Mouse (Mus musculus): ENCODE results near the gene Taf11. TPM values are rescaled to one million over a fixed set of nuclear protein-coding genes. Genes with fewer than 3 reads are reported as not detected.

The Taf11 gene
- polyA plus RNA-seq, 1 experiment from 2014 or later: 52.6 TPM

DNA sequence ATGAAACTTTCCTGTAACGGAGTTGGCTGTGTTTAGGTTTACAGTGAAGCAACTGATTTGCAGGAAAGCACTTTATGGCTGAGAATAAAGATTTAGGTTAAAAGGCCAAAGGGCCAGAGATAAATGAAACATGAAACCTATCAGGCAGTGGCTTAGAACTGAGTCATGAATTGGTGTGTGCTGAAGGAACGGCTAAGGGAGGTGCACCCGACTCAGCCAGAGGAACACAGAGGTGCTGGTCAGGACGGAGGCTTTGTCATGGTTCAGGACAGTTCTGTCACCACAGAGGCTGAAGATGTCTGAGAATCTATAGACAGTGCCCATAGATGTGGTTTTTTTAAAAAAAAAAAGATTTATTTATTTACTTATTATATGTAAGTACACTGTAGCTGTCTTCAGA lies 5.1 kb upstream of the Taf11 start:
- Histone ChIP-seq H3K4me1 (peaks cover 17% of the 10 kb centered on the region), H3K4me2 (no peak overlapping the region), H3K4me3 (replicated peaks) (no peak overlapping the region), H3K27ac (replicated peaks) (no peak overlapping the region), H3K36me3 (no peaks in the 10 kb centered on the region), H3K27me3 (replicated peaks) (no peaks in the 10 kb centered on the region), H3K9me3 (replicated peaks) (no peaks in the 10 kb centered on the region), H3K9ac (replicated peaks) (no peak overlapping the region)
- ATAC-seq (ENCODE audit: low FRiP score): no peak
- WGBS: 88% methylated on average over 4 of the region's 4 CpGs

DNA sequence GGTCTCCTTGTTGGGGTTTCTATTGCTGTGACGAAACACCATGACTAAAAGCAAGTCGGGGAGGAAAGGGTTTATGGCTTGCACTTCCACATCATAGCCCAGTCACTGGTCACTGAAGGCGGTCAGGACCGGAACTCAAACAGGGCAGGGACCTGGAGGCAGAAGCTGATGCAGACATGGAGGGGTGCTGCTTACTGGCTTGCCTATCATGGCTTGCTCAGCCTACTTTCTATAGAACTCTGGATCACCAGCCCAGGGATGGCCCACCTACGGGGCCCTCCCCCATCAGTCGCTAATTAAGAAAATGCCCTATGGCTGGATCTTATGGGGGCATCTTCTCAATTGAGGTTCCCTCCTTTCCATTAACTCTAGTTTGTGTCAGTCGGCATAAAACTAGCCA lies 1.7 kb upstream of the Taf11 start:
- WGBS: 90% methylated on average over 7 of the region's 7 CpGs
- Histone ChIP-seq H3K4me2 (no peak overlapping the region), H3K36me3 (no peaks in the 10 kb centered on the region), H3K4me3 (replicated peaks) (no peak overlapping the region), H3K27ac (replicated peaks) (no peak overlapping the region), H3K4me1 (peaks cover 32% of the 10 kb centered on the region), H3K27me3 (replicated peaks) (no peaks in the 10 kb centered on the region), H3K9me3 (replicated peaks) (no peaks in the 10 kb centered on the region), H3K9ac (replicated peaks) (no peak overlapping the region)
- no peak for ATAC-seq (ENCODE audit: low FRiP score)

GRCm38 (mm10) chr17:27908888-27909621 lies 589 bp downstream of the Taf11 start, which contains the start of gene Anks1:
TSS of gene Anks1 (plus strand) at chr17:27909306.
- peak; percentile 92 for ATAC-seq (ENCODE audit: low FRiP score)
- Histone ChIP-seq H3K36me3 (peaks cover 7% of the 10 kb centered on the region), H3K4me2 (peak within 1 kb of the TSS; percentile 83), H3K27ac (replicated peaks) (peak within 1 kb of the TSS; percentile 92), H3K4me1 (peaks cover 40% of the 10 kb centered on the region), H3K9me3 (replicated peaks) (no peaks in the 10 kb centered on the region), H3K9ac (replicated peaks) (peak within 1 kb of the TSS; percentile 81), H3K4me3 (replicated peaks) (peak within 1 kb of the TSS; percentile 97), H3K27me3 (replicated peaks) (no peaks in the 10 kb centered on the region)
- WGBS: under 1% methylated on average over 55 of the region's 78 CpGs

DNA sequence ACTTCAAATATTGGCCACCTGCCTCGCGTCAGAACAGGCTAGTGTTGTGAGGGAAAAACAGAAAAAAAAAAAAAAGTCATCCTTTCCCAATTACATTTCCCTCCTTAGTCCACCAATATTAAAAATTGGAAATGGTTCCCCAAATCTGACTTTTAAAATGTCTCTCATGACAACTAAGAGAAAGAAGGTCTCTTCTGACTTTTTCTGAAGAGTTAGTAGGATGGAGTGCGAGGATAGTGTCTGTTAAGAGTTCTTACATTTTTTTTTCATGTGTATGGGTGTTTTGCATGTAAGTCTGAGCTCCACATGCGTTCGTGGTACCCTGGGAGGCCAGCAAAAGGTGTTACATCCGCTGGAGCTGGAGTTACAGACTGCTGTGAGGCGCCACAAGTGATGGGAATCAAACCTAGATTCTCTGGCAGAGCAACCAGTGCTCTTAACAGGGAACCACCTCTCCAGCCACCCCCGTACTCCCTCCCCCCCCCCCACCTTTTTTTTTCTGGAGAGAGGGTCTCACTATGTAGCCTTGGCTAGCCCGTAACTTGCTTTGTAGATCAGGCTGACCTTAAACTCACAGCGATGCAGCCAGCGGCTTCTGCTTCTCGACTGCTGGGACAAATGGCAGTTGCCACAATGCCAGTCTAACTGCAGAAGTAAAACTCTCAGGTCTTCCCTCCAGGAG lies 1.3 kb downstream of the Taf11 start:
- H3K9me3 ChIP-seq (replicated peaks): no peaks in the 10 kb centered on the region
- peaks cover 12% of the 10 kb centered on the region for H3K36me3 ChIP-seq
- peaks cover 40% of the 10 kb centered on the region for H3K4me1 ChIP-seq
- H3K9ac ChIP-seq (replicated peaks): peak overlapping the region; percentile 81
- WGBS: 1% methylated on average over 12 of the region's 12 CpGs
- peak overlapping the region; percentile 83 for H3K4me2 ChIP-seq
- ATAC-seq (ENCODE audit: low FRiP score): no peak; the same call in 1 of the 2 replicates
- H3K27ac ChIP-seq (replicated peaks): peak overlapping the region; percentile 92
- H3K4me3 ChIP-seq (replicated peaks): peak overlapping the region; percentile 97
- no peaks in the 10 kb centered on the region for H3K27me3 ChIP-seq (replicated peaks)

DNA sequence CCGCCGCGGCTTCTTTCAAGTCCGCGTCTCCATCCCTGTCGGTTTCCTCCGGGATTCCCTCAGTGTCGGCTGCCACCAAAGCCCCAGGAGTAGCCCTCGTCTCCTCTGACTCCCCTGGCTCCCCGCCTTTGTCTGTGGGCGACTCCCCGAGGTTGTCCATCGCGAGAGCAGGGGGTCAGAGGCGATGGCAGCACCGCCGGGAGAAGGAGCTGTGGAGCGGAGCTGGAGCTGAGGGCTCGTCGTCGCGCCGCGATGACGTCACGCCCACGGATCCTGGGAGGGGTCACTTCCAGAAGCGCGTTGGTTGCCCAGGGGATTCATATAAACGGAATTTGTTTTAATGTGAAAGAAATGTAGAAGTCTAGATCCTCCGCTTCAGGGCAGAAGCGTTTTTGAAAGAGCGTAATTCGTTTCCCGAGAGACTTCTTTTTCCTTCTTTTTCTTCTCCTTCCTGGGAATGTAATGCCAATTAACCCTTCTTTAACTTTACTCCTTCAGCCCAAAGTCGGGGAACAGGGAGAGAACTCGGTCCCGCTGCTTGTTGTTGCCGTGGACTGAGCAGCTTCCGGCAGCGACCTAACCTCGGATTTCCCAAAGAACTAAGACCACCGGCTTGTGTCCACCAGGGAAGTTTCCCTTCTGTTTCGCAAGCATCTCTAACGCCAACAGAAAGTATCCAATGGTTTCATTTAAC lies 2.0 kb downstream of the Taf11 start:
- peaks cover 19% of the 10 kb centered on the region for H3K36me3 ChIP-seq
- peak overlapping the region; percentile 83 for H3K4me2 ChIP-seq
- peaks cover 40% of the 10 kb centered on the region for H3K4me1 ChIP-seq
- H3K27ac ChIP-seq (replicated peaks): peak overlapping the region; percentile 67
- H3K27me3 ChIP-seq (replicated peaks): no peaks in the 10 kb centered on the region
- no peaks in the 10 kb centered on the region for H3K9me3 ChIP-seq (replicated peaks)
- H3K9ac ChIP-seq (replicated peaks): peak overlapping the region; percentile 81
- 0% methylated on average over 45 of the region's 45 CpGs for WGBS
- no peak for ATAC-seq (ENCODE audit: low FRiP score)
- peak overlapping the region; percentile 97 for H3K4me3 ChIP-seq (replicated peaks)

GRCm38 (mm10) chr17:27886499-27887210 lies 23.0 kb downstream of the Taf11 start:
- peaks cover 70% of the 10 kb centered on the region for H3K36me3 ChIP-seq
- WGBS: 82% methylated on average over 19 of the region's 19 CpGs

DNA sequence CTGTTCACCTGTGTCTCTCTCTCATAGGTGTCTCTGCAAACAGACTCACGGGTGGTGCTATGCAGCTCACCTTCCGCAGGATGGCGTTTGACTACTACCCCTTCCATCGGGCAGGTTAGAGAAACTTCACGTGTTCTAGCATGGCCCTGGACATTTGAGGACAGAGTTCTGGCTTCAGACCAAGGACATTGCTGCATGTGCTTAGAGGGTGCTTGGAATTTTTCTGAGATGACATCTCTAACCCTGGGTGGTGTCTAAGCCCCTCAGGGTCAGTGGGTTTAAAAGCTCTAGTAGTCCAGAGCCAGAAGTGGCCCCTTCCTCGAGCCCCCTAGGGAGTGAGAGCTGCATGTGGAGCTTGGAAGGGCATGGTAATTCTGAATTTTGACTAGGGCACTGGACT lies 25.6 kb downstream of the Taf11 start:
- no peak overlapping the region for H3K27ac ChIP-seq (replicated peaks)
- H3K9me3 ChIP-seq (replicated peaks): no peaks in the 10 kb centered on the region
- peaks cover 82% of the 10 kb centered on the region for H3K36me3 ChIP-seq
- H3K4me2 ChIP-seq: no peak overlapping the region
- no peak overlapping the region for H3K9ac ChIP-seq (replicated peaks)
- 96% methylated on average over 6 of the region's 6 CpGs for WGBS
- H3K4me3 ChIP-seq (replicated peaks): no peak overlapping the region
- no peaks in the 10 kb centered on the region for H3K27me3 ChIP-seq (replicated peaks)
- ATAC-seq (ENCODE audit: low FRiP score): no peak
- no peaks in the 10 kb centered on the region for H3K4me1 ChIP-seq

More at GRCm38 (mm10) chr17:27886499-27887210, 23.0 kb downstream of the Taf11 start:
- H3K4me3 ChIP-seq (replicated peaks): no peak overlapping the region
- no peak for ATAC-seq (ENCODE audit: low FRiP score)
- H3K27me3 ChIP-seq (replicated peaks): no peaks in the 10 kb centered on the region
- no peak overlapping the region for H3K27ac ChIP-seq (replicated peaks)
- H3K4me1 ChIP-seq: no peaks in the 10 kb centered on the region
- no peak overlapping the region for H3K4me2 ChIP-seq
- no peak overlapping the region for H3K9ac ChIP-seq (replicated peaks)
- no peaks in the 10 kb centered on the region for H3K9me3 ChIP-seq (replicated peaks)

- no peak for ATAC-seq (ENCODE audit: low FRiP score)
- Histone ChIP-seq H3K27ac (replicated peaks) (no peak overlapping the region), H3K36me3 (peaks cover 82% of the 10 kb centered on the region), H3K9ac (replicated peaks) (no peak overlapping the region), H3K4me2 (no peak overlapping the region), H3K9me3 (replicated peaks) (no peaks in the 10 kb centered on the region), H3K4me3 (replicated peaks) (no peak overlapping the region), H3K27me3 (replicated peaks) (no peaks in the 10 kb centered on the region), H3K4me1 (no peaks in the 10 kb centered on the region)
- 92% methylated on average over 8 of the region's 8 CpGs for WGBS
Measured at GRCm38 (mm10) chr17:27883129-27883528, 26.5 kb downstream of the Taf11 start.

- WGBS: 69% methylated on average over 11 of the region's 11 CpGs
Measured at GRCm38 (mm10) chr17:27881518-27881917, 28.1 kb downstream of the Taf11 start.

GRCm38 (mm10) chr17:27874510-27874909 lies 35.1 kb downstream of the Taf11 start:
- no peak overlapping the region for H3K4me2 ChIP-seq
- no peak for ATAC-seq (ENCODE audit: low FRiP score)
- 76% methylated on average over 5 of the region's 5 CpGs for WGBS
- H3K9ac ChIP-seq (replicated peaks): no peak overlapping the region
- no peaks in the 10 kb centered on the region for H3K9me3 ChIP-seq (replicated peaks)
- no peaks in the 10 kb centered on the region for H3K27me3 ChIP-seq (replicated peaks)
- H3K36me3 ChIP-seq: peaks cover 13% of the 10 kb centered on the region; the same call in 1 of the 2 replicates
- H3K27ac ChIP-seq (replicated peaks): no peak overlapping the region
- H3K4me3 ChIP-seq (replicated peaks): no peak overlapping the region
- no peaks in the 10 kb centered on the region for H3K4me1 ChIP-seq

More at GRCm38 (mm10) chr17:27881518-27881917, 28.1 kb downstream of the Taf11 start:
- Histone ChIP-seq H3K9ac (replicated peaks) (no peak overlapping the region), H3K4me3 (replicated peaks) (no peak overlapping the region), H3K36me3 (peaks cover 72% of the 10 kb centered on the region), H3K9me3 (replicated peaks) (no peaks in the 10 kb centered on the region), H3K27ac (replicated peaks) (no peak overlapping the region), H3K4me2 (no peak overlapping the region), H3K27me3 (replicated peaks) (no peaks in the 10 kb centered on the region), H3K4me1 (no peaks in the 10 kb centered on the region)
- ATAC-seq (ENCODE audit: low FRiP score): no peak

DNA sequence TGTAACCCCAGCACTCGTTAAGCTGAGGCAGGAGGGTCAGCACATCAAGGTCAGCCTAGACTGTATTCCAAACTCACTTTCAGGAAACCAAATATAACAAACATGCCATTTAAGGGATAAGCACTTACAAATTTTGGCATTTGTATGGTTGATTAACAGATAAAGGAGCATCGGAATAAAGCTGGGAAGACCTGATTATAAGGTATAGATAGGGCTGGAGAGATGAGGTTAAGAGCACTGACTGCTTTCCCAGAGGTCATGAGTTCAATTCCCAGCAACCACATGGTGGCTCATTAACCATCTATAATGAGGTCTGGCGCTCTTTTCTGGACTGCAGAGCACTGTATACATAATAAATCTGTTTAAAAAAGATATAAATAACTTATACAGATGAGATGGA lies 36.1 kb downstream of the Taf11 start:
- H3K27me3 ChIP-seq (replicated peaks): no peaks in the 10 kb centered on the region
- no peaks in the 10 kb centered on the region for H3K9me3 ChIP-seq (replicated peaks)
- H3K4me3 ChIP-seq (replicated peaks): no peak overlapping the region
- H3K4me2 ChIP-seq: no peak overlapping the region
- no peak overlapping the region for H3K9ac ChIP-seq (replicated peaks)
- 66% methylated on average over 3 of the region's 3 CpGs for WGBS
- H3K4me1 ChIP-seq: no peaks in the 10 kb centered on the region
- H3K27ac ChIP-seq (replicated peaks): no peak overlapping the region
- no peak for ATAC-seq (ENCODE audit: low FRiP score)
- H3K36me3 ChIP-seq: peaks cover 6% of the 10 kb centered on the region; the same call in 1 of the 2 replicates

Measured in neural tube, embryonic 15.5 days (tissue).